Mouse (Mus musculus) lung, embryonic 14.5 days (tissue): ENCODE results near the gene Dglucy. TPM values are rescaled to one million over a fixed set of nuclear protein-coding genes. Genes with fewer than 3 reads are reported as not detected.

Source experiments
- ATAC-seq: fragments of 200-750 bp; cut with Nextera tagmentation; 2 replicates; pipeline ENCODE4 v1.8.0; 2017; ENCODE audit warnings: mild to moderate bottlenecking, moderate TSS enrichment, moderate library complexity; ENCODE audit not compliant: insufficient read depth
- DNase-seq: peaks from one replicate; pipeline ENCODE4 v3.0.0-alpha.2; 2015
- H3K27ac ChIP-seq: fragments of 300-500 bp; sonication (generic); 2 replicates; pipeline ENCODE4 v1.5.1; 2014; ENCODE audit warnings: low read depth, mild to moderate bottlenecking, moderate library complexity
- H3K27me3 ChIP-seq: fragments of 300-500 bp; sonication (generic); 2 replicates; pipeline ENCODE4 v1.6.1; 2014; ENCODE audit warnings: low read length, control low read depth; ENCODE audit not compliant: insufficient read depth
- H3K36me3 ChIP-seq: fragments of 300-500 bp; sonication (generic); 2 replicates; pipeline ENCODE4 v1.6.1; 2014; ENCODE audit warnings: control low read depth; ENCODE audit not compliant: insufficient read depth
- H3K4me1 ChIP-seq: fragments of 300-500 bp; sonication (generic); 2 replicates; pipeline ENCODE4 v1.6.1; 2014; ENCODE audit warnings: antibody characterized with exemption, control low read depth; ENCODE audit not compliant: insufficient read depth
- H3K4me2 ChIP-seq: fragments of 300-500 bp; sonication (generic); 2 replicates; pipeline ENCODE4 v1.6.1; 2014; ENCODE audit warnings: mild to moderate bottlenecking
- H3K4me3 ChIP-seq: fragments of 300-500 bp; sonication (generic); 2 replicates; pipeline ENCODE4 v1.5.1; 2014; ENCODE audit warnings: low read depth, low read length
- H3K9ac ChIP-seq: fragments of 300-500 bp; sonication (generic); 2 replicates; pipeline ENCODE4 v1.6.1; 2014
- H3K9me3 ChIP-seq: fragments of 300-500 bp; sonication (generic); 2 replicates; pipeline ENCODE4 v1.6.1; 2016; ENCODE audit warnings: low read depth, low read length, control low read depth
- CTCF ChIP-seq: IDR thresholded peaks from 2 replicates; pipeline ENCODE4 v1.5.1; 2016; ENCODE audit warnings: antibody characterized with exemption, low read depth
- WGBS: fragments of 180-500 bp; shearing (Covaris S2); extraction: QIAGEN DNeasy Blood & Tissue Kit; methylation state at CpG from one replicate; pipeline ENCODE4 v1.1.7; 2014; 5-methylcytosine and 5-hydroxymethylcytosine counted together
- polyA plus RNA-seq: library from polyadenylated mRNA; unstranded; fragments of >200 nt; fragmentation: Nextera tagmentation; extraction: Ambion mirVana; gene quantifications from 2 replicates; pipeline ENCODE4 v1.2.1, GENCODE M21; 2014

Dglucy gene
- polyA plus RNA-seq, 1 experiment from 2014 or later = 3.8 TPM

DNA sequence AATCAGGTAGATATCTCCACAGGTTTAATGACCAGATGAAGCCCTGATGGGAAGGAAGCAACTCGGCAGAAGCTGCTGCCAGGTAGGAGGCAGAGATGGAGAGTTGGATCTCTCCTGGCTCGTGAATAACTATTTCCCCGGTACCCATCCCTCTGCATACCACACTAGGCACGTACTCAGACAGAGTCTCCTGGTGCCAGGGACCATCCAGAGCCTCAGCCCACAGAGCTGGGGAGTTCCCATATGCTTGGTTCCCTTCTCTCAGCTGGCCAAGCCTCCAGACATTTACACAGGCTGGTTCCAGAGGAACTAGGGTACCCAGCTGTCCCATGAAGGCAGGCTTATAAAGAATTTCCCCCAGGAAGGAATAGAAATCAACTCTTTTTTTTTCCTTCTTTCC is 108.0 kb downstream of the Dglucy start:
- Histone ChIP-seq H3K9me3 (no peaks in the 10 kb centered on the region), H3K36me3 (no peaks in the 10 kb centered on the region), H3K9ac (no peak overlapping the region), H3K4me1 (no peaks in the 10 kb centered on the region), H3K27ac (no peak overlapping the region), H3K4me2 (no peak overlapping the region), H3K27me3 (0 out of 2 replicates have a peak, but pooled peaks cover 4% of the 10 kb centered on the region), H3K4me3 (no peak overlapping the region)
- DNase-seq = no peak
- WGBS = 76% methylated on average over 4 of the region's 4 CpGs
- ATAC-seq = no peak
- no peak for TF ChIP-seq CTCF

- H3K4me2 ChIP-seq = no peak overlapping the region; the same call in 1 of the 2 replicates
- peak; percentile 91 for ATAC-seq
- no peaks in the 10 kb centered on the region for H3K36me3 ChIP-seq
- no peak for TF ChIP-seq CTCF
- H3K4me3 ChIP-seq = no peak overlapping the region
- WGBS = 30% methylated on average over 12 of the region's 12 CpGs
- no peak overlapping the region for H3K27ac ChIP-seq
- H3K4me1 ChIP-seq = no peaks in the 10 kb centered on the region
- 0 out of 2 replicates have a peak, but pooled peaks cover 4% of the 10 kb centered on the region for H3K27me3 ChIP-seq
- no peak overlapping the region for H3K9ac ChIP-seq
- DNase-seq = peak; percentile 81
- no peaks in the 10 kb centered on the region for H3K9me3 ChIP-seq
Measured at GRCm38 (mm10) chr12:100887801-100888258, 109.0 kb downstream of the Dglucy start.

GRCm38 (mm10) chr12:100890548-100890947 is 111.7 kb downstream of the Dglucy start:
- H3K4me1 ChIP-seq = no peaks in the 10 kb centered on the region
- ATAC-seq (no peak), DNase-seq (no peak)
- 0 out of 2 replicates have a peak, but pooled peaks cover 4% of the 10 kb centered on the region for H3K27me3 ChIP-seq
- no peaks in the 10 kb centered on the region for H3K36me3 ChIP-seq
- H3K9ac ChIP-seq = no peak overlapping the region
- H3K4me3 ChIP-seq = no peak overlapping the region
- TF ChIP-seq CTCF = no peak
- no peaks in the 10 kb centered on the region for H3K9me3 ChIP-seq
- no peak overlapping the region for H3K4me2 ChIP-seq
- no peak overlapping the region for H3K27ac ChIP-seq
- WGBS = 71% methylated on average over 3 of the region's 3 CpGs

GRCm38 (mm10) chr12:100895504-100895903 is 116.6 kb downstream of the Dglucy start:
- Histone ChIP-seq H3K4me1 (no peaks in the 10 kb centered on the region), H3K4me2 (no peak overlapping the region), H3K27ac (no peak overlapping the region), H3K4me3 (no peak overlapping the region), H3K27me3 (peaks cover 38% of the 10 kb centered on the region), H3K36me3 (no peaks in the 10 kb centered on the region), H3K9me3 (no peaks in the 10 kb centered on the region), H3K9ac (no peak overlapping the region)
- TF ChIP-seq CTCF = no peak
- WGBS = 13% methylated on average over 2 of the region's 2 CpGs
- DNase-seq (no peak), ATAC-seq (no peak)

DNA sequence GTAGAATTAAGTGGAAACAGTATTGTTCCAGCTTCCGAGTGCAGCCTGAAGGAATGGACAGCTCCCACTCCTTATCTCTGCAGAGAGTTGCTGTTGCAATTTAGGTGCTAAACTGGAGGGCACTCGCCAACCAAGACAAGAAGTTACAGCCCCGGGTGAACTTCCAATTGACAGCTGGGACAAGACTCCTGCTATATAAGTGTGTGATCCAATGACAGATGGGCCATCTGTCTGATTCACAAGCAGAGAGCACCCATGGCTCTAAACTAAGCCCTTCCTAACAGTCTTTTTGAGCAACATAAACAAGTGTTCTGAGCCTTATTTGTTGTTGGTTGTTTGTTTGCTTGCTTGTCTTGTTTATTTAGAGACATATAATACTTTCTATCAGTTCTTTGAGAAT is 117.8 kb downstream of the Dglucy start:
- no peak for TF ChIP-seq CTCF
- Histone ChIP-seq H3K27ac (no peak overlapping the region), H3K4me3 (no peak overlapping the region), H3K9ac (no peak overlapping the region), H3K4me2 (no peak overlapping the region), H3K9me3 (no peaks in the 10 kb centered on the region), H3K36me3 (no peaks in the 10 kb centered on the region), H3K4me1 (no peaks in the 10 kb centered on the region), H3K27me3 (peaks cover 47% of the 10 kb centered on the region)
- ATAC-seq = no peak
- no peak for DNase-seq
- WGBS = 13% methylated on average over 3 of the region's 3 CpGs

- peak overlapping the region; percentile 54; the same call in 1 of the 2 replicates for H3K4me2 ChIP-seq
Measured at GRCm38 (mm10) chr12:100897736-100898650, 119.1 kb downstream of the Dglucy start.

GRCm38 (mm10) chr12:100899111-100899640 is 120.3 kb downstream of the Dglucy start:
- no peak for TF ChIP-seq CTCF
- H3K27me3 ChIP-seq = peaks cover 47% of the 10 kb centered on the region
- ATAC-seq = peak; percentile 58; the same call in 1 of the 2 replicates

More at GRCm38 (mm10) chr12:100897736-100898650, 119.1 kb downstream of the Dglucy start:
- Histone ChIP-seq H3K9ac (no peak overlapping the region), H3K36me3 (no peaks in the 10 kb centered on the region), H3K27ac (no peak overlapping the region), H3K4me1 (no peaks in the 10 kb centered on the region), H3K4me3 (peak overlapping the region; percentile 25; the same call in 1 of the 2 replicates), H3K27me3 (peaks cover 47% of the 10 kb centered on the region), H3K9me3 (no peaks in the 10 kb centered on the region)
- no peak for ATAC-seq
- DNase-seq = no peak
- WGBS = 29% methylated on average over 12 of the region's 12 CpGs
- TF ChIP-seq CTCF = no peak

More at GRCm38 (mm10) chr12:100899111-100899640, 120.3 kb downstream of the Dglucy start:
- no peaks in the 10 kb centered on the region for H3K36me3 ChIP-seq
- H3K4me3 ChIP-seq = peak overlapping the region; percentile 25
- peak overlapping the region; percentile 54 for H3K4me2 ChIP-seq
- peak; percentile 15 for DNase-seq
- WGBS = 1% methylated on average over 30 of the region's 30 CpGs
- H3K4me1 ChIP-seq = no peaks in the 10 kb centered on the region
- H3K9ac ChIP-seq = no peak overlapping the region
- H3K27ac ChIP-seq = no peak overlapping the region
- H3K9me3 ChIP-seq = no peaks in the 10 kb centered on the region
